Mouse (Mus musculus): ENCODE measurements around the gene Smim27. TPM values are rescaled to one million over a fixed set of nuclear protein-coding genes. Genes with fewer than 3 reads are reported as not detected.
"Not testable (repeated sequence)": the region's sequence is repeated elsewhere in the genome, so short reads cannot be mapped to it uniquely, and the experiment has no call there.

The Smim27 gene
- total and polyA plus RNA-seq, 3 experiments = 9.2 to 14.1 (median 9.9) TPM

DNA sequence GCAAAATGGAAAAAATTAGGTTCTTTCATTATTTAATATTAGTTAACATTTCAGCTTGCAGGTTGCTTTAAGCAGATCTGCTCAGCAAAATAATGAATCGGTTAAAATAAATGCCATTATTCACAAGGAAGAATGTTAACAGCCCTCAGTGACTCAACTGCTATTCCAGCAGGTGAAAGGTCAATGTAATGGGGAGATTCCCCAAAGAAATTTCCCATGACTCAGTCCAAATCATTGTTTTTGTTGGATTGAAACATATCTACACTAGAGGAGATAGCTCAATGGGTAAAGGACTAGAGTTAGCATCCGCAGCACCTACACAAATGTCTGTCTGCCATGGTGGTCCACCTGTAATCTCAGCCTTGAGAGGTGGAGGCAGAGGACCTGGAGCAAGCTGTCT, 19.7 kb downstream of the Smim27 start:
- Histone ChIP-seq H3K4me1 (ENCODE audit: insufficient read depth, low read depth, low read length) (peaks cover 6% of the 10 kb centered on the region), H3K4me3 (ENCODE audit: low read depth, low read length) (no peak overlapping the region), H3K36me3 (replicated peaks) (no peaks in the 10 kb centered on the region), H3K27me3 (ENCODE audit: insufficient read depth, low read length) (0 out of 2 replicates have a peak, but pooled peaks cover 2% of the 10 kb centered on the region), H3K9me3 (replicated peaks) (peaks cover 21% of the 10 kb centered on the region)
- no peak for ATAC-seq (ENCODE audit: extremely low read depth, insufficient number of reproducible peaks, low FRiP score, poor library complexity, severe bottlenecking)
- TF ChIP-seq POLR2AphosphoS5 (IDR thresholded peaks at IDR 0.05; ENCODE audit: insufficient replicate concordance, low read depth, low read length) = no peak
- TF ChIP-seq CTCF (IDR thresholded peaks at IDR 0.05; ENCODE audit: low read depth, low read length) = no peak
- no peak for TF ChIP-seq GATA1 (IDR thresholded peaks at IDR 0.05; ENCODE audit: borderline replicate concordance, low read length)
- no peak for TF ChIP-seq TAL1 (conservative IDR thresholded peaks at IDR 0.05; ENCODE audit: low read depth, low read length)
- DNase-seq (ENCODE audit: low spot score) = no peak

DNA sequence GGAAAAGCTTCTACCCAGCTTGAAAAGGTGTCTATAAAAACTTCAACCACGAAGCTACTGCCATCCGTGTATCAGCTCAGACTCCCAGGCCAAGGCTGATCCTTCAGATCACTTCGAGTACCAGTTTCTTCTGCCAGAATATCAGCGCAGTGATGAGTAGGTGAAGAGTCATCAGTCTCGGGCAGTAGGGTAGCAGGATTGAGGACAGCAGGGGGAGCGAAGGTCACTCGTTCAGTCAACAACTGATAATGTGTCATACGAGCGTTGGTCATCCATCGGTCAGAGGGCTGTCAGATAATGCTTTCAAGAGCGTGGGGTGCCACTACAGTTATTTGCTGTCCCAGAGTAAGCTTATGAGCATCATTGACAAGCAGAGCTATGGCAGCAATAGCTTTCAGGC, 22.1 kb downstream of the Smim27 start:
- ATAC-seq (ENCODE audit: extremely low read depth, insufficient number of reproducible peaks, low FRiP score, poor library complexity, severe bottlenecking); H3K27me3 ChIP-seq (ENCODE audit: insufficient read depth, low read length); DNase-seq (ENCODE audit: low spot score); H3K4me1 ChIP-seq (ENCODE audit: insufficient read depth, low read depth, low read length); H3K36me3 ChIP-seq (replicated peaks); H3K4me3 ChIP-seq (ENCODE audit: low read depth, low read length): not testable (repeated sequence)
- H3K9me3 ChIP-seq (replicated peaks) = peaks cover 29% of the 10 kb centered on the region

DNA sequence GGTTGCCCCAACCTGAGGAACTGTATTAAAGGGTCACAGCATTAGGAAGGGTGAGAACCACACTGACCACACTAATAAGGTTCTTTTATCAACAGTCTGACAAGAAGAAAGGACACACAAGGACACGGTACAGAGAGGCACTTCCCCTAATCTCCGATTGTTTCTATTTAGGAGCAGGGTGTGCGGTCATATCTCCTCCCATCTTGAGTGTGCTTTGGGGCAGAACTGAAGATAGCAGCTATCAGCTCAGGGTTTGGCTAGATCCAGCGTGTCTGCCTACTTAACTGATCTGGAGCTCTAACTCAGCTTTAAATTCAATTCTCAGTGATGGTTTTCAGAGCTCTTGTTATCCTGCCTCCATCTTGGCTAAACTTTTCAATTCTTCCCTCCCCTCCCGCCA, 29.8 kb downstream of the Smim27 start:
- Histone ChIP-seq H3K9me3 (replicated peaks) (peaks cover 8% of the 10 kb centered on the region), H3K4me3 (ENCODE audit: low read depth, low read length) (no peak overlapping the region; the same call in 1 of the 2 replicates), H3K4me1 (ENCODE audit: insufficient read depth, low read depth, low read length) (peaks cover 39% of the 10 kb centered on the region), H3K27me3 (ENCODE audit: insufficient read depth, low read length) (peaks cover 20% of the 10 kb centered on the region), H3K36me3 (replicated peaks) (no peaks in the 10 kb centered on the region)
- peak; percentile 94 for ATAC-seq (ENCODE audit: extremely low read depth, insufficient number of reproducible peaks, low FRiP score, poor library complexity, severe bottlenecking)
- peak; percentile 54 for DNase-seq (ENCODE audit: low spot score)
- TF ChIP-seq TAL1 (conservative IDR thresholded peaks at IDR 0.05; ENCODE audit: low read depth, low read length) (peak; percentile 45), GATA1 (IDR thresholded peaks at IDR 0.05; ENCODE audit: borderline replicate concordance, low read length) (no peak), GATA2 (IDR thresholded peaks at IDR 0.05; ENCODE audit: borderline replicate concordance, low read depth, low read length) (no peak), CTCF (IDR thresholded peaks at IDR 0.05; ENCODE audit: low read depth, low read length) (no peak), POLR2AphosphoS5 (IDR thresholded peaks at IDR 0.05; ENCODE audit: insufficient replicate concordance, low read depth, low read length) (no peak)

DNA sequence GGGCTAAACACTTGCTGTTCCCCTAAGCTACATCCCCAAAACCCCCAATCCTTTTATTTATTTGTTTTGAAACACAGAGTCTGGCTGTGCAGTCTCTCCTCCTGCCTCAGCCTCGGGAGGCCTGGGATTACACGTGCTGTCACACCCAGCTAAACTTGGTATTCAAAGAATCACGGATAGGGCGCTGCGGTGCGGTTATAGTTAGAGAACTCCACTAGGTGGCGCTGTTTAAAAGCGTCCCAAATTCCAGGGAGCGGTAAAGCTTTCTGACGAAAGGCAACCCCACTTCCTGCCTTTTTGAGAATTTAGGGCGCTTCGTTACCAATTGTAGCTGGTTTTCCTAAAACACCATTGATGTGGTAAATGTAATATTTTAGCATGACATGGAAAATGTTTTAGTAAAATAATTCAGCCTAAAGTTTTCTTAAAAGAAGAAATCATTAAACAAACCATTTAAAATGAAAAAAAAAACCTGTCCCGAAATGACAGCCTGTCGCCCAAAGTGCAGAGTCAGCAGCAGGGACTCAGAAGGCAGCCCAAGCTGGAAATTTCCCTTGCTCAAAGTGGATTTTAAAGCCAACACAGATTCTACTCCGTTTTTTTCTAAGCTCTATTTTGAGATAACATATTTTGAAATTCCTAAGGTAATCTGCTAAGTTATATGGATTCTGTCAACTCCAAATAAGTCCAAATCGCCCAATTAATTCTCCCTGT, 31.9 kb downstream of the Smim27 start:
- Histone ChIP-seq H3K4me1 (ENCODE audit: insufficient read depth, low read depth, low read length) (peaks cover 44% of the 10 kb centered on the region), H3K36me3 (replicated peaks) (no peaks in the 10 kb centered on the region), H3K27me3 (ENCODE audit: insufficient read depth, low read length) (peaks cover 38% of the 10 kb centered on the region), H3K9me3 (replicated peaks) (peaks cover 2% of the 10 kb centered on the region; the same call in 1 of the 2 replicates), H3K4me3 (ENCODE audit: low read depth, low read length) (no peak overlapping the region)
- TF ChIP-seq GATA1 (IDR thresholded peaks at IDR 0.05; ENCODE audit: borderline replicate concordance, low read length) (no peak), GATA2 (IDR thresholded peaks at IDR 0.05; ENCODE audit: borderline replicate concordance, low read depth, low read length) (no peak), CTCF (IDR thresholded peaks at IDR 0.05; ENCODE audit: low read depth, low read length) (peak; percentile 57)
- ATAC-seq (ENCODE audit: extremely low read depth, insufficient number of reproducible peaks, low FRiP score, poor library complexity, severe bottlenecking) (peak; percentile 32; the same call in 1 of the 2 replicates), DNase-seq (ENCODE audit: low spot score) (peak; percentile 41)

DNA sequence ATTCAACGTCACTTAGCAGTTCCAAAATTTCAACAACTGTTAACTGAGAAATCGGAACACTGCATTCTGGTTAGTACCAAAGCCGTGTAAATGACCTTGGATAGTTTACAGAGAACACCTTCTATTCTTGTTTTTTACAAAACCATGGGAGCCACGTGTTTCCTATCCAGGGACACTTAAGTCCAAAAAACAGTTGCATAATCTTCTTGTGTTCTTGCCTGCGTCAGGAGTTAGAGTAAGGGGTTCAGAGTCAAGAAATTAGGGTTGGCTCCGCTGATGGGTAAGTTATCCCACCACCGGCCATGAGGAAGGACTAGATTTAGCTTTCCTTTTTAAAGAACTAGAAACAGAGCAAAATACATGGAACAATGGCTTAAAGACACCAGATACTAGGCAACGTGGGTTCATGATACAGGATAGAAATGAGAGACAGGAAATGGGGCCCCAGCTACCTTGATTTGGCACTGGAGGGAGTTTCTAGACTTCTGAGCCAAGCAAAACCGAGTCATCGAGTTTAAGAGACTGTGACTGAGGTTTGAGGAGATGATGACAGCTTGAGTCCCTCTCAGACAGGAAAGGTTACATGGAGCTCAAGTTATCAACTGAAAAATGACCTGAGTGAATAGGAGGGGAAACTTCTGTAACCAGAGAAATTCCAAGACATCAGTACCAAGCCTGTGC, 33.2 kb downstream of the Smim27 start:
- Histone ChIP-seq H3K36me3 (replicated peaks) (no peaks in the 10 kb centered on the region), H3K4me1 (ENCODE audit: insufficient read depth, low read depth, low read length) (peaks cover 42% of the 10 kb centered on the region), H3K27me3 (ENCODE audit: insufficient read depth, low read length) (peaks cover 42% of the 10 kb centered on the region), H3K9me3 (replicated peaks) (peaks cover under 1% of the 10 kb centered on the region; the same call in 1 of the 2 replicates), H3K4me3 (ENCODE audit: low read depth, low read length) (no peak overlapping the region)
- no peak for ATAC-seq (ENCODE audit: extremely low read depth, insufficient number of reproducible peaks, low FRiP score, poor library complexity, severe bottlenecking)
- no peak for DNase-seq (ENCODE audit: low spot score)
- no peak for TF ChIP-seq TAL1 (conservative IDR thresholded peaks at IDR 0.05; ENCODE audit: low read depth, low read length)
- no peak for TF ChIP-seq GATA1 (IDR thresholded peaks at IDR 0.05; ENCODE audit: borderline replicate concordance, low read length)
- TF ChIP-seq GATA2 (IDR thresholded peaks at IDR 0.05; ENCODE audit: borderline replicate concordance, low read depth, low read length) = no peak
- no peak for TF ChIP-seq CTCF (IDR thresholded peaks at IDR 0.05; ENCODE audit: low read depth, low read length)
- no peak for TF ChIP-seq POLR2AphosphoS5 (IDR thresholded peaks at IDR 0.05; ENCODE audit: insufficient replicate concordance, low read depth, low read length)

DNA sequence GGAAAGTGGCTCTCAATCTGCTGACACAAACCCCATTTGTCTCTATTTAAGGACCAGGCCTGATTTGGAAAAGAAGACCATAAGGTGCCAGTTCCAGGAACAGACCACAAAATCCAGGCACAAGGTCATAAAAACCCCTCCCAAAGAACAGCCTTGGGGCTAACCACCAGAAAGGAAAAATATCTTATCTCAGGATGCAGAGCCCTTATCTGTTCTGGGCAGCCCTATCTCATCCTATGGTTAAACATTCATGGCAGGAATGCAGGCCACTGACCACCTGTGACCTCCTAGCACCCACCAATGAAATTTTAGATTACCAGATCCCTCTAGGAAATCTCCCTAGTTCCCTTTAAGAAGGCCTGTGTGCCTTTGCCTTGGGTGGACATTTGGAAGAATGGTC, 40.3 kb downstream of the Smim27 start:
- H3K4me1 ChIP-seq (ENCODE audit: insufficient read depth, low read depth, low read length) = peaks cover 44% of the 10 kb centered on the region

More for the DNA sequence above, 40.3 kb downstream of the Smim27 start:
- peaks cover 9% of the 10 kb centered on the region for H3K9me3 ChIP-seq (replicated peaks)
- TF ChIP-seq POLR2AphosphoS5 (IDR thresholded peaks at IDR 0.05; ENCODE audit: insufficient replicate concordance, low read depth, low read length) = no peak
- no peak for TF ChIP-seq GATA1 (IDR thresholded peaks at IDR 0.05; ENCODE audit: borderline replicate concordance, low read length)
- no peak for TF ChIP-seq GATA2 (IDR thresholded peaks at IDR 0.05; ENCODE audit: borderline replicate concordance, low read depth, low read length)
- TF ChIP-seq TAL1 (conservative IDR thresholded peaks at IDR 0.05; ENCODE audit: low read depth, low read length) = peak; percentile 81
- no peak for TF ChIP-seq CTCF (IDR thresholded peaks at IDR 0.05; ENCODE audit: low read depth, low read length)
- H3K27me3 ChIP-seq (ENCODE audit: insufficient read depth, low read length) = peaks cover 28% of the 10 kb centered on the region
- ATAC-seq (ENCODE audit: extremely low read depth, insufficient number of reproducible peaks, low FRiP score, poor library complexity, severe bottlenecking) (peak; percentile 72), DNase-seq (ENCODE audit: low spot score) (no peak)
- no peak overlapping the region for H3K4me3 ChIP-seq (ENCODE audit: low read depth, low read length)
- no peaks in the 10 kb centered on the region for H3K36me3 ChIP-seq (replicated peaks)
